Mouse (Mus musculus) lung, embryonic 16.5 days (tissue): ENCODE measurements around the gene Hunk. TPM values are rescaled to one million over a fixed set of nuclear protein-coding genes. Genes with fewer than 3 reads are reported as not detected.

Source experiments
- ATAC-seq: fragments of 200-750 bp; cut with Nextera tagmentation; 2 replicates; pipeline ENCODE4 v1.8.0; 2017; ENCODE audit warnings: low read depth, mild to moderate bottlenecking, moderate library complexity
- H3K27ac ChIP-seq: fragments of 300-500 bp; sonication (generic); 2 replicates; pipeline ENCODE4 v1.5.1; 2014; ENCODE audit warnings: mild to moderate bottlenecking, control low read depth, low read length
- H3K27me3 ChIP-seq: fragments of 300-500 bp; sonication (generic); 2 replicates; pipeline ENCODE4 v1.6.1; 2014; ENCODE audit warnings: low read depth, low read length, mixed read lengths; ENCODE audit not compliant: control insufficient read depth, insufficient read depth
- H3K36me3 ChIP-seq: fragments of 300-500 bp; sonication (generic); 2 replicates; pipeline ENCODE4 v1.6.1; 2014; ENCODE audit warnings: low read length; ENCODE audit not compliant: control insufficient read depth, insufficient read depth
- H3K4me1 ChIP-seq: fragments of 300-500 bp; sonication (generic); replicated peaks from 2 replicates; pipeline ENCODE4 v1.6.1; 2014; ENCODE audit warnings: low read length, mixed read lengths; ENCODE audit not compliant: control insufficient read depth, insufficient read depth
- H3K4me2 ChIP-seq: fragments of 300-500 bp; sonication (generic); 2 replicates; pipeline ENCODE4 v1.6.1; 2014; ENCODE audit warnings: low read depth, low read length, control low read depth
- H3K4me3 ChIP-seq: fragments of 300-500 bp; sonication (generic); 2 replicates; pipeline ENCODE4 v1.5.1; 2014; ENCODE audit warnings: mild to moderate bottlenecking, low read length, control low read depth
- H3K9ac ChIP-seq: fragments of 300-500 bp; sonication (generic); 2 replicates; pipeline ENCODE4 v1.6.1; 2014; ENCODE audit warnings: low read length, control low read depth
- H3K9me3 ChIP-seq: fragments of 300-500 bp; sonication (generic); 2 replicates; pipeline ENCODE4 v1.6.1; 2016; ENCODE audit warnings: low read length; ENCODE audit not compliant: control insufficient read depth
- WGBS: fragments of 180-500 bp; shearing (Covaris S2); extraction: QIAGEN DNeasy Blood & Tissue Kit; methylation state at CpG from one replicate; pipeline ENCODE4 v1.1.7; 2014; 5-methylcytosine and 5-hydroxymethylcytosine counted together
- polyA plus RNA-seq: library from polyadenylated mRNA; unstranded; fragments of >200 nt; fragmentation: Nextera tagmentation; extraction: Ambion mirVana; gene quantifications from 2 replicates; pipeline ENCODE4 v1.2.1, GENCODE M21; 2015

The Hunk gene
- polyA plus RNA-seq, 1 experiment from 2014 or later, result 16.2 TPM

DNA sequence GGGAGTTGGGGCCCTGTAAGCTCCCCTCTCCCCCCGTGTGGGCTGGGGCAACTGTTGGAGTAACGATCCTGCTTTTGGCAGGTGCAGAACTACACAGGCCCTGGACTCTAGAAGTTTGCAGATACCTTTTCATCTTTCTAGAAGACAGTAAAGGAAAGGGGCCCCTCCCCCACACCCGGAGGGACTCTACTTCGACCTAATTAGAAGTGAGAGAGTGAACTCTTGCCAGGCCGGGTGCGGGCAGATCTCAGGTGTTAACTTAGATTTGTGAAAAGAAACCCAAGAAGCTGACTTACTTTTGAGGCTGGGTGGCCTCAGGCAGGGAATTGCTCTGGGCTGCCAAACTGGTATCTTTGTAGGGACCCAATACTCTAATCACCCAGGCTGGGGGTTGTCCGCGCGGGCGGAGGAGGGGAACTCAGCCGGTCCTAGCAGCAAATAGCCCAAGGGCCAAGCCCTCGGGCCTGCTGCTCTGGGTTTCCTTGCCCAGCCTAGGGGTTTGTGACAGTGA lies 1.4 kb downstream of the Hunk start:
- Histone ChIP-seq H3K27me3 (no peaks in the 10 kb centered on the region), H3K4me1 (peaks cover 26% of the 10 kb centered on the region), H3K9me3 (no peaks in the 10 kb centered on the region; the same call in 1 of the 2 replicates), H3K4me2 (peak overlapping the region; percentile 83), H3K9ac (peak overlapping the region; percentile 90), H3K4me3 (peak overlapping the region; percentile 76), H3K27ac (peak overlapping the region; percentile 98), H3K36me3 (peaks cover 6% of the 10 kb centered on the region)
- WGBS, result 3% methylated on average over 12 of the region's 12 CpGs
- ATAC-seq, result no peak

- H3K4me3 ChIP-seq, result peak overlapping the region; percentile 76
- peaks cover 26% of the 10 kb centered on the region for H3K4me1 ChIP-seq
- H3K36me3 ChIP-seq, result peaks cover 6% of the 10 kb centered on the region
- H3K27me3 ChIP-seq, result no peaks in the 10 kb centered on the region
- no peaks in the 10 kb centered on the region; the same call in 1 of the 2 replicates for H3K9me3 ChIP-seq
- H3K9ac ChIP-seq, result peak overlapping the region; percentile 63
- H3K4me2 ChIP-seq, result peak overlapping the region; percentile 83
- 35% methylated on average over 4 of the region's 4 CpGs for WGBS
- H3K27ac ChIP-seq, result peak overlapping the region; percentile 49
- no peak for ATAC-seq
Measured at GRCm38 (mm10) chr16:90387961-90388360, 2.1 kb downstream of the Hunk start.

DNA sequence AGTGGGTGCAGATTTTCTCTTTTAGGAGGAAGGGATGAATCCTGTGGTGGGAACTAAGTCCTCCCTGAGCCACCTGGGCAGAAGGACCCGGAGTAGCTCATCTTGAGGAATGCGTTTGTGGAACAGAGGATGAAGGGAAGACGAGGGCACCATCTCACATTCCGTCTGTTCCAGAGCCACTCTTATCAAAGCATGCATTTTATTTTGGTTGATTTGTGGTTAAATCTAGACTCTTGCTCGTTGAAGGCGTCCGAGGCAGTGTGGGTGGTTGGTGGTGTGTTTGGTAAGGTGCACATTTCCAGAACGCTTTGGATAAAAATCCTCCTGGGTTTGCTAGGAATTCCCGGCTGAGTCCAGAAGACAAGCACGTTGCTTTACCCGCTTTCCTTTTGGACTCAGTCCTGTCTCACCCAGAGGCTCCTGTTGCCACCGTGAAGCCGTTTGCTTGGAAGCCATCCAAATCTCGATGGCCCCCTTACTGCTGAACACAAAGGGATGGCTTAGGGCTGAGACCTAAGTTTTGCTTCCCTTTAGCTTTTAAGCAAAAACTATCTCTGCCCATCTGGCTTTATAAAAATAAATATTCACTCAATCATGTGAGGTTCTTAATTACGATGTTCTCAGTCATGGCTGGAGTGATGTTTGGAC lies 3.4 kb downstream of the Hunk start:
- H3K27ac ChIP-seq, result peak overlapping the region; percentile 57
- no peaks in the 10 kb centered on the region for H3K27me3 ChIP-seq
- 18% methylated on average over 15 of the region's 15 CpGs for WGBS
- H3K4me3 ChIP-seq, result peak overlapping the region; percentile 76
- peak overlapping the region; percentile 63 for H3K9ac ChIP-seq
- ATAC-seq, result no peak
- peak overlapping the region; percentile 83 for H3K4me2 ChIP-seq
- H3K4me1 ChIP-seq, result peaks cover 22% of the 10 kb centered on the region
- H3K9me3 ChIP-seq, result no peaks in the 10 kb centered on the region; the same call in 1 of the 2 replicates
- peaks cover 6% of the 10 kb centered on the region for H3K36me3 ChIP-seq

DNA sequence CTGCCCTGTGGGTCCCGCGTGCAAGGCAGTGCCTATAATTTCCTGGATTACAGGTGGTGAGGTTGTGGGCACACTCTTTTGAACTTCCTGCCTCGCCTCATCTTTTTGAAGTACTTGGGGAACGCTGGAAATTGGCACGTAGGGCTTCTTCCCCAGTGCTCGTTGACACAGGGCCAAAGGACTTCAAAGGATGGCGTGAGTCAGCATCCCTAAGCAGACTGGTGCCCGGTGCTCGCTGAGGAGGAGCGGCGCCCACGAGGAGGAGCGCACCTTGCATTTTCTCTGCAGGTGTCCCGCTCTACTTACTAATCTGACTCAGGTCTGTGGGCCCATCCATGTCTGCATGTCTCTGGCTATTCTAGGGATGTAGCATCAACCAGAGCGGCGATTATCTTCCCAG lies 4.9 kb downstream of the Hunk start:
- ATAC-seq, result no peak; the same call in 1 of the 2 replicates
- Histone ChIP-seq H3K9ac (no peak overlapping the region), H3K4me3 (no peak overlapping the region), H3K27me3 (no peaks in the 10 kb centered on the region), H3K4me1 (peaks cover 22% of the 10 kb centered on the region), H3K9me3 (no peaks in the 10 kb centered on the region; the same call in 1 of the 2 replicates), H3K27ac (no peak overlapping the region), H3K36me3 (peaks cover 6% of the 10 kb centered on the region), H3K4me2 (no peak overlapping the region)
- WGBS, result 69% methylated on average over 16 of the region's 16 CpGs

- H3K4me3 ChIP-seq, result no peak overlapping the region
- no peak for ATAC-seq
Measured at GRCm38 (mm10) chr16:90394761-90395160, 8.9 kb downstream of the Hunk start.

GRCm38 (mm10) chr16:90395996-90396556 lies 10.3 kb downstream of the Hunk start:
- Histone ChIP-seq H3K9ac (no peak overlapping the region), H3K27me3 (no peaks in the 10 kb centered on the region), H3K4me1 (peaks cover 10% of the 10 kb centered on the region), H3K4me2 (no peak overlapping the region), H3K27ac (no peak overlapping the region), H3K4me3 (no peak overlapping the region), H3K36me3 (peaks cover 6% of the 10 kb centered on the region), H3K9me3 (no peaks in the 10 kb centered on the region; the same call in 1 of the 2 replicates)
- no peak for ATAC-seq
- WGBS, result 56% methylated on average over 11 of the region's 11 CpGs

More at GRCm38 (mm10) chr16:90394761-90395160, 8.9 kb downstream of the Hunk start:
- H3K27ac ChIP-seq, result no peak overlapping the region
- H3K9ac ChIP-seq, result no peak overlapping the region
- H3K9me3 ChIP-seq, result no peaks in the 10 kb centered on the region; the same call in 1 of the 2 replicates
- peaks cover 5% of the 10 kb centered on the region; the same call in 1 of the 2 replicates for H3K4me1 ChIP-seq
- H3K36me3 ChIP-seq, result peaks cover 6% of the 10 kb centered on the region
- no peaks in the 10 kb centered on the region for H3K27me3 ChIP-seq
- WGBS, result 72% methylated on average over 4 of the region's 4 CpGs
- H3K4me2 ChIP-seq, result no peak overlapping the region

- Histone ChIP-seq H3K36me3 (no peaks in the 10 kb centered on the region), H3K4me2 (no peak overlapping the region), H3K9ac (no peak overlapping the region), H3K27ac (no peak overlapping the region), H3K4me1 (peaks cover 17% of the 10 kb centered on the region), H3K9me3 (no peaks in the 10 kb centered on the region), H3K27me3 (no peaks in the 10 kb centered on the region), H3K4me3 (no peak overlapping the region)
- ATAC-seq, result no peak
- WGBS, result 44% methylated on average over 2 of the region's 2 CpGs
Measured at GRCm38 (mm10) chr16:90396882-90397281, 11.1 kb downstream of the Hunk start.

- peaks cover 26% of the 10 kb centered on the region for H3K4me1 ChIP-seq
- ATAC-seq, result peak; percentile 65
- no peak overlapping the region for H3K4me3 ChIP-seq
- no peaks in the 10 kb centered on the region for H3K27me3 ChIP-seq
- WGBS, result 6% methylated on average over 6 of the region's 9 CpGs
- H3K9ac ChIP-seq, result no peak overlapping the region
- H3K9me3 ChIP-seq, result no peaks in the 10 kb centered on the region
- H3K27ac ChIP-seq, result peak overlapping the region; percentile 64
- peak overlapping the region; percentile 25; the same call in 1 of the 2 replicates for H3K4me2 ChIP-seq
- no peaks in the 10 kb centered on the region; the same call in 1 of the 2 replicates for H3K36me3 ChIP-seq
Measured at GRCm38 (mm10) chr16:90400314-90400713, 14.5 kb downstream of the Hunk start.

- Histone ChIP-seq H3K4me3 (no peak overlapping the region), H3K27me3 (no peaks in the 10 kb centered on the region), H3K9me3 (no peaks in the 10 kb centered on the region), H3K9ac (no peak overlapping the region), H3K36me3 (no peaks in the 10 kb centered on the region; the same call in 1 of the 2 replicates), H3K4me1 (peaks cover 34% of the 10 kb centered on the region), H3K27ac (peak overlapping the region; percentile 64), H3K4me2 (peak overlapping the region; percentile 25; the same call in 1 of the 2 replicates)
- 24% methylated on average over 12 of the region's 12 CpGs for WGBS
- ATAC-seq, result 0 out of 2 replicates have a peak, but pooled peaks have one; percentile 27
Measured at GRCm38 (mm10) chr16:90400906-90401666, 15.3 kb downstream of the Hunk start.
